Mouse (Mus musculus) spleen, postnatal 4 days (tissue): ENCODE data around the gene Klk8.

Experiments
- DNase-seq, 2 experiments: peaks; one replicate each; pipeline ENCODE4 v3.0.0; 2022; ENCODE audit warnings: low spot score in 2 of 2

The Klk8 gene

GRCm38 (mm10) chr7:43789295-43789694 lies 8.1 kb upstream of the Klk8 start:
- DNase-seq = no peak

- no peak for DNase-seq
Measured at GRCm38 (mm10) chr7:43791591-43791990, 5.8 kb upstream of the Klk8 start, which contains the start of gene Klk9. Gene Klk9 (plus strand): TSS chr7:43791891.

- DNase-seq = no peak
Measured at GRCm38 (mm10) chr7:43796355-43796754, 1.0 kb upstream of the Klk8 start.

- no peak for DNase-seq
Measured at GRCm38 (mm10) chr7:43797844-43798462, 576 bp downstream of the Klk8 start.

- no peak for DNase-seq
Measured at GRCm38 (mm10) chr7:43799876-43800275, 2.5 kb downstream of the Klk8 start.

- DNase-seq = no peak
Measured at GRCm38 (mm10) chr7:43810994-43811393, 13.6 kb downstream of the Klk8 start, which contains the start of gene Klk7. Gene Klk7 (plus strand): TSS chr7:43811294.

- no peak for DNase-seq
Measured at GRCm38 (mm10) chr7:43815211-43815610, 17.8 kb downstream of the Klk8 start.

- DNase-seq = no peak
Measured at GRCm38 (mm10) chr7:43816746-43817145, 19.4 kb downstream of the Klk8 start.

GRCm38 (mm10) chr7:43821581-43821980 lies 24.2 kb downstream of the Klk8 start:
- DNase-seq = no peak

GRCm38 (mm10) chr7:43824199-43824598 lies 26.8 kb downstream of the Klk8 start, which contains the start of gene Klk6:
Gene Klk6 (plus strand): TSS chr7:43824499.
- DNase-seq = no peak

- DNase-seq = no peak
Measured at GRCm38 (mm10) chr7:43826056-43826455, 28.7 kb downstream of the Klk8 start.

GRCm38 (mm10) chr7:43827706-43828105 lies 30.3 kb downstream of the Klk8 start:
- no peak for DNase-seq

GRCm38 (mm10) chr7:43829006-43829405 lies 31.6 kb downstream of the Klk8 start:
- DNase-seq = no peak

- no peak for DNase-seq
Measured at GRCm38 (mm10) chr7:43841701-43842100, 44.3 kb downstream of the Klk8 start, which contains the start of gene Klk5. Gene Klk5 (plus strand): TSS chr7:43841971.

- no peak for DNase-seq
Measured at GRCm38 (mm10) chr7:43843801-43844200, 46.4 kb downstream of the Klk8 start.

- DNase-seq = no peak
Measured at GRCm38 (mm10) chr7:43851616-43852015, 54.2 kb downstream of the Klk8 start.
